Mouse (Mus musculus): ENCODE measurements around the gene Rnaseh2b. TPM values are rescaled to one million over a fixed set of nuclear protein-coding genes. Genes with fewer than 3 reads are reported as not detected.

The Rnaseh2b gene
- polyA plus RNA-seq (2012; ENCODE audit: low replicate concordance) = 5.6 and 11.6 TPM in 2 replicates

GRCm38 (mm10) chr14:62292488-62293339, at the start of gene Rnaseh2b, which contains the start of gene Dleu7:
Rnaseh2b (plus strand) TSS chr14:62292589.
Dleu7 (minus strand) TSS chr14:62293047.

Other genes starting within 250 kb of the Rnaseh2b start
- 0.27 TPM in 1 of 2 replicates, not detected in the other for gene Dleu7, start 458 bp downstream of the Rnaseh2b start, polyA plus RNA-seq (2012; ENCODE audit: low replicate concordance)
- gene Gucy1b2, start 163.7 kb downstream of the Rnaseh2b start, polyA plus RNA-seq (2012; ENCODE audit: low replicate concordance) = not detected in 2 replicates